Mouse (Mus musculus): ENCODE measurements at regions not wholly inside any gene's neighbourhood (a gene's known extent, or its start where the extent isn't known, plus 50 kb on each side); places are given as distances from the start of the nearest gene placed in this dataset.

DNA sequence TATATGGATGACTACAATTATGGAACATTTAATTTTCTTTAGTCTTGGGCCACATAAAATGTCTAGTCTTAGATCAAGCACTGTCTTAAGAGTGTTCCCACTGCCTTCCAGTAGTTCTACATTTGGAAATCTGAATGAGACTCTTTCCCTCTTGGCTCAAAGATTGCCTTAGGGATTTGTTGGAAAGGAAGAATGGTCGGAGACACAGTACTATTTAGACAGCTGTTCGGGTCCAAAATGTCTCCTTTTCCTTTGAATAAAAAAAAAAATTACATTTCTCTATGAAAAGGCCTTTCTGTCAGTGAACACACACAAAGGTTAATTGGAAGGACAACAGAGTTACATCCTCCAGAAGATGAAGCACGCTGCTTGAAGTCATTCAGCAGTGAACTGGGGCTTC, 1173.8 kb downstream of the Sorcs3 start:
- no peak for DNase-seq

DNA sequence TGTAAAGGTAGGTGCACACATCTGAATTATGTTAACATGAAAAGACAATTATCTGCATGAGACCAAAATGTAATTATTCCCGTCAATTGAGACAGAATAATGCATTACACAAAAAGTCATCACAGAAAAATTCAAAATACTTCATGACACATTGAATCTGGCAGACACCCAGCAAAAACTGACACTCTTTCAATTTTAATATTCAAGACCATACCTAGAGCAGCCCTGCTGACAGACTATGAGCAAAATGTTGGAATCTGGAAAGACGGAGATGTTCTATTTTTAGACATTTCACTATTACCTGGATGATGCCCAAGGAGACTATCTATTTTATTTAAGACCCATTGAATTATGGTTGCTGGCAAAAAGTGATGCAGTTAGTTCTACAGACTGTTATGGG, 1190.4 kb downstream of the Sorcs3 start:
- DNase-seq = no peak

DNA sequence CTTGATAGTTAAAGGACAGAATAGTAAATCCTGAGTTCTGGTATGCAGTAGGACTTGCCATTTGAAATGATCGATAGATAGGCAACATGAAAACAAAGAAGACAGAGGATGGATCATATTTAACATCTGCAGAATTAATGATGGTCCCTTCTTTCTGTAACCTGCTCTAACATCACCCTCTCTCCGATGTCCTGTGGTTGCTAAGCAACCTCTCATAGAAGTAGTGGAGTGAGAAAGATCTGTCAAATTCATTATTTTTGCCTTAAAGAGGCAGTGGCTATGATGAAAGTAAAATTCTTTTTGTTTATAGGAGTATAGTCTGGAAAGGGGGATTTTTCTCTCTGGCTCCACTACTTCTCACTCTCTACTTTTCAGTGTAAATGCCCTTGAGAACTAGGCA, 1209.5 kb downstream of the Sorcs3 start:
- no peak for DNase-seq

DNA sequence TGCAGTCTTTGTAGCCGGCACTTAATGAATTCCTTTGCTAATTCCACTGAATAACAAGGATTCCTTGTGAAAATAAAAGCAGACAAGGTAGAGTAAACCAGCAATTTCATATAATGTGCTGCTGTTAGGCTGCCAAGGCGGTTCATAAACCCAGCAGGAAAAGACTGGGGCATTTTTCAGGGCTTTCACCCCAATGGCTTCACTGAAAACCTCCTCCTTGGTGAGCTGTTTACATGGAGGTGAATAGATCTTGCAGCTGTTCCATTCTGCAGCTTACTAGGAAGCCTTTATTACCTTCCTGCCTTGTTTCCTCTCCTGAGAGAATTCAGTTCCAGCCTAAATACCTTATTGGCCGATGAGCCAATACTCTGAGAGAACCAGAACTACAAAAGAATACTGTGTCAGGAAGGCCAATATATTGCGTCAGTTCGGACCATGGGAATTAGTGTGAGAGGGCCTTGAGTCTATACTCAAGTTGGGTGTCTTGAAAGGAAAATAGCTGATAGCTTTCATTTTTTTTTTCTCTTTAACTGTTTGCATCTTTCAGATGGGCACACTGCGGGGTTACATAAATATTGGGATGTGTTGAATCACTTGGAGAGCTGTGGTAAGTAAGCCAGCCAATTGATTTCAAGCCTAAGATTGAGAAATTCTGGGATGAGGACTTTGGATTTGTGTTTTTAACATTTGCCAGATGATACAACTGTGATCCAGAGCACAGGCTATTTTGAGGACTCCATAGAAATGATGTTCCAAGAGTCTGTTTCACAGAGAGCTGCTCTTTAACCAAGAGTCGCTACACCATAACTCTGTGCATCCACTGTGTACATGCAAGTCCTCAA, 1217.5 kb downstream of the Sorcs3 start:
- DNase-seq = peak; percentile 1
